Mouse (Mus musculus) right cerebral cortex, postnatal 10 days (tissue): ENCODE data around the gene 2310061I04Rik.

Experiments
- DNase-seq, 2 experiments: peaks; one replicate each; pipeline ENCODE4 v3.0.0; 2021; ENCODE audit warnings: low spot score in 2 of 2

2310061I04Rik gene

GRCm38 (mm10) chr17:35870151-35870883, 26.9 kb downstream of the 2310061I04Rik start:
- DNase-seq, result peak; percentile 70 to 74

- peak; percentile 64 to 69 for DNase-seq
Measured at GRCm38 (mm10) chr17:35869346-35870067, 27.7 kb downstream of the 2310061I04Rik start.

GRCm38 (mm10) chr17:35868961-35869345, 28.3 kb downstream of the 2310061I04Rik start:
- DNase-seq, result no peak

GRCm38 (mm10) chr17:35868165-35868820, 28.9 kb downstream of the 2310061I04Rik start:
- peak; percentile 40 to 46 for DNase-seq

- DNase-seq, result peak; percentile 45 to 51
Measured at GRCm38 (mm10) chr17:35866911-35867890, 30.0 kb downstream of the 2310061I04Rik start.

GRCm38 (mm10) chr17:35866281-35866831, 30.9 kb downstream of the 2310061I04Rik start:
- peak; percentile 60 to 70 for DNase-seq

GRCm38 (mm10) chr17:35865481-35866280, 31.6 kb downstream of the 2310061I04Rik start, which contains the start of gene Ppp1r18:
Ppp1r18 (plus strand) TSS chr17:35865593.
- peak; percentile 75 to 81 for DNase-seq

- no peak for DNase-seq
Measured at GRCm38 (mm10) chr17:35864832-35865353, 32.3 kb downstream of the 2310061I04Rik start.

- peak; percentile 93 for DNase-seq
Measured at GRCm38 (mm10) chr17:35861198-35861857, 35.9 kb downstream of the 2310061I04Rik start, which contains the start of gene Nrm. Nrm (plus strand) TSS chr17:35861318.

- DNase-seq, result no peak
Measured at GRCm38 (mm10) chr17:35860831-35861197, 36.4 kb downstream of the 2310061I04Rik start.

- DNase-seq, result no peak
Measured at GRCm38 (mm10) chr17:35859835-35860234, 37.4 kb downstream of the 2310061I04Rik start.

GRCm38 (mm10) chr17:35859371-35859770, 37.9 kb downstream of the 2310061I04Rik start:
- no peak for DNase-seq

GRCm38 (mm10) chr17:35850974-35851373, 46.3 kb downstream of the 2310061I04Rik start:
- no peak for DNase-seq

- no peak for DNase-seq
Measured at GRCm38 (mm10) chr17:35848112-35848511, 49.1 kb downstream of the 2310061I04Rik start.

- DNase-seq, result peak in 1 of 2 experiments; percentile 24
Measured at GRCm38 (mm10) chr17:35843514-35843913, 53.7 kb downstream of the 2310061I04Rik start.
